Mouse (Mus musculus) cortical plate, adult 2 months (tissue): ENCODE data around the gene Pcgf2.

Source experiments
- CTCF ChIP-seq: fragments of 200-500 bp; IDR thresholded peaks from 2 replicates; pipeline ENCODE4 v1.5.1; 2011; ENCODE audit warnings: mild to moderate bottlenecking, control low read depth, low read length; ENCODE audit not compliant: insufficient read depth; ENCODE audit errors: extremely low read depth
- POLR2A ChIP-seq: fragments of 200-500 bp; IDR thresholded peaks from 2 replicates; pipeline ENCODE4 v1.6.1; 2011; ENCODE audit warnings: mild to moderate bottlenecking, low read length, control low read depth; ENCODE audit not compliant: insufficient read depth; ENCODE audit errors: extremely low read depth

DNA sequence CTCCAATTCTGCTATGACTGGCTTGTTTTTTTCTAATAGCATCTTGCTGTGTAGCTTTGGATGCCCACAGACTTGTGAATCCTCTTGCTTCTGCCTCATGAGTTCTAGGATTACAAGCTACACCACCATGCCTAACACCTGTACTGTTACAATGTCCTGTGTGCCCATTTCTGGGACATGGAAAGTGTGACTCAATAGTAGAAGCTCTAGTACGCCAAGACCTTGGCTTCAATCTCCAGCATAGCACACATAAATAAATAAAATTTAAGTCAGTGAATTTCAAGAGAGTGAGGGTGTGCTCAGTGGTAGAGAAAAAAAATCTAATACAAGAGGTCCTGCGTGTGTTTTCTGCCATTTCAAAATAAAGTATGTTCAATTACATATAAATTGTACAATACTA, 46.1 kb downstream of the Pcgf2 start:
- TF ChIP-seq CTCF (no peak), POLR2A (no peak)
